In genomic region chr3:102197746-102198145, GRCm38 (mm10) we compare ENCODE assay signal across 14 mouse cellular contexts. TPM values are rescaled to one million over a fixed set of nuclear protein-coding genes. Genes with fewer than 3 reads are reported as not detected.
A peak's percentile ranks its signal among the peaks of the same experiment; 100 is the strongest.
DNase-seq lines count a peak whose midpoint lies in the region; ATAC-seq and TF ChIP-seq lines count a peak whose summit lies in the region.
"Had no signal": no experiment of that assay in that cellular context is flagged by ENCODE, and none has a peak within 500 bp of the region (broad histone marks: within the 10 kb centered on the region; RNA-seq: fewer than 3 reads in every experiment).

No protein-coding gene starts in this region.

- peaks cover 6% of the 10 kb centered on the region for H3K36me3 ChIP-seq in kidney, embryonic 16.5 days (ENCODE audit: insufficient read depth, low read length)
- H3K36me3 ChIP-seq: forebrain, embryonic 15.5 days had no signal

- H3K9me3 ChIP-seq in kidney, embryonic 16.5 days (ENCODE audit: low read length), result no peaks in the 10 kb centered on the region
- H3K9me3 ChIP-seq: forebrain, embryonic 15.5 days had no signal

- DNase-seq in gastrocnemius, adult 2 months, result peak; percentile 43
- DNase-seq in gastrocnemius, postnatal 4 days (ENCODE audit: low spot score in 2 of 2), result no peak
- no peak for DNase-seq in kidney, adult 9 months
- DNase-seq in embryo, embryonic 10 days (ENCODE audit: low spot score), result peak; percentile 75
- peak; percentile 50 for DNase-seq in neural tube, embryonic 10.5 days (ENCODE audit: extremely low spot score, low spot score)
- no peak for DNase-seq in layer of hippocampus, postnatal 25 days (ENCODE audit: extremely low spot score in 1 of 2, low spot score in 1 of 2)
- no peak for DNase-seq in thymus, postnatal 25 days
- DNase-seq: cerebellum, adult 9-10 months; gastrocnemius, postnatal 25 days; layer of hippocampus, postnatal 36 days; liver had no signal

- no peak overlapping the region for H3K4me3 ChIP-seq in gastrocnemius, adult 2 months
- H3K4me3 ChIP-seq in kidney, embryonic 16.5 days (ENCODE audit: low read length), result no peak overlapping the region
- H3K4me3 ChIP-seq: forebrain, embryonic 15.5 days had no signal

- H3K9ac ChIP-seq in kidney, embryonic 16.5 days (replicated peaks; ENCODE audit: low read length), result no peak overlapping the region
- H3K9ac ChIP-seq: forebrain, embryonic 15.5 days had no signal

- intact Hi-C loops in gastrocnemius, adult 2 months (cut with DNase I), result no loop called here

- TF ChIP-seq CTCF in gastrocnemius, adult 2 months (IDR thresholded peaks at IDR 0.05), result no peak

- 0 out of 2 replicates have a peak overlapping the region, but pooled peaks have one; percentile 5 for H3K4me2 ChIP-seq in kidney, embryonic 16.5 days (replicated peaks; ENCODE audit: low read depth, low read length)
- H3K4me2 ChIP-seq: forebrain, embryonic 15.5 days had no signal

- peaks cover 82% of the 10 kb centered on the region for H3K4me1 ChIP-seq in kidney, embryonic 16.5 days (ENCODE audit: insufficient read depth, low read length)

- H3K27ac ChIP-seq in gastrocnemius, adult 2 months, result no peak overlapping the region
- no peak overlapping the region for H3K27ac ChIP-seq in kidney, embryonic 16.5 days (ENCODE audit: low read length)
- H3K27ac ChIP-seq: forebrain, embryonic 15.5 days; macrophage had no signal

- ATAC-seq in kidney, embryonic 16.5 days (ENCODE audit: low FRiP score, low TSS enrichment), result no peak
- ATAC-seq: forebrain, embryonic 15.5 days had no signal

- 15% methylated on average over 5 of the region's 5 CpGs for WGBS in kidney, embryonic 16.5 days

- H3K27me3 ChIP-seq in kidney, embryonic 16.5 days (ENCODE audit: insufficient read depth, low read length), result no peaks in the 10 kb centered on the region

RNA-seq across cellular contexts. Expression of gene Vangl1, which starts 6.7 kb away (rescaled TPM):
- total RNA-seq in gastrocnemius, adult 2 months (2021), result 1 to 10 TPM; 1.6 to 4.1 TPM
- total RNA-seq in gastrocnemius, postnatal 4 days (2021), result 10 to 100 TPM; 19.5 to 24.6 TPM
- 21.1 and 21.7 TPM in 2 replicates for polyA plus RNA-seq in kidney, embryonic 16.5 days (2015; fragmentation: Nextera tagmentation; extraction: Ambion mirVana)
- total RNA-seq in layer of hippocampus, postnatal 25 days (2021), result 1 to 10 TPM; 5.3 to 8.0 TPM

Comparison
In these comparisons a context has a peak if more than half of its experiments do, and no peak if none do; other contexts are left out.
1. DNase-seq: peak in gastrocnemius, adult 2 months (single experiment), embryo, embryonic 10 days (single experiment) and neural tube, embryonic 10.5 days (single experiment); none in gastrocnemius, postnatal 4 days (0 of 2), kidney, adult 9 months (single experiment), layer of hippocampus, postnatal 25 days (0 of 2) and thymus, postnatal 25 days (single experiment).